Mouse (Mus musculus) frontal cortex, adult 2 months (tissue): ENCODE measurements at regions not wholly inside any gene's neighbourhood (a gene's known extent, or its start where the extent isn't known, plus 50 kb on each side); places are given as distances from the start of the nearest gene placed in this dataset.
A peak's percentile ranks its signal among the peaks of the same experiment; 100 is the strongest.

Experiments
- DNase-seq, 2 experiments: peaks; one replicate each; pipeline ENCODE4 v3.0.0; 2022; ENCODE audit warnings: low spot score in 1 of 2; ENCODE audit errors: extremely low spot score in 1 of 2

DNA sequence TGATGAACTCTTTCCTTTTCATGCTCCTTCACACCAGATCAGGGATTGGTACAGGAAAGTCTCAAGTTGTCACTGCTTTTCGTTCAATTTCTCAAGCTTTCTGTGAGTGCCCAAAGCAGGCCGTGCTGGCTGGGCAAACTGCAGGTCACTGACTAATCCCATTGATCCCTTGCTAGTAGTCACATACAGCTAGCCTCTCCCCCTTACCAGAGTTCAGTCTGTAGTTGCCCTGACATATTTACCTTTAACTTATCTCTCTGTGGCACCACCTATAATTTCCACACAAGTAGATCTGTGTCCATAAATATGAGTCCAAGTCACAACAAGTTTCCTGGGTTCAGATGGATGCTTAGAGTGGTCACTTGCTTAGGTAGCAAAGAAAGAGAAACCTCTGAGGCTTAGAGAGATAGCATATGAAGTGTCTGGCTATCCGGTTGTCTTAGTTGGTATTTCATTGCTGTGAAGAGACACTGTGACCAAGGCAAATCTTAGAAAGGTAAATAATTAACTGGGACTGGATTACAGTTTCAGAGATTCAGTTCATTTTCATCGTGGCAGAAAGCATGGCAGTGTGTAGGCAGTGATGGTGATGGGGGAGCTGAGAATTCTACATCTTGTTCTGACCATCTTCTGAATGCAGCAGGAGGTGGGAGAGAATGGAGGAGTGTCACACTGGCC lies 362.8 kb upstream of the Pcsk5 start:
- no peak for DNase-seq

DNA sequence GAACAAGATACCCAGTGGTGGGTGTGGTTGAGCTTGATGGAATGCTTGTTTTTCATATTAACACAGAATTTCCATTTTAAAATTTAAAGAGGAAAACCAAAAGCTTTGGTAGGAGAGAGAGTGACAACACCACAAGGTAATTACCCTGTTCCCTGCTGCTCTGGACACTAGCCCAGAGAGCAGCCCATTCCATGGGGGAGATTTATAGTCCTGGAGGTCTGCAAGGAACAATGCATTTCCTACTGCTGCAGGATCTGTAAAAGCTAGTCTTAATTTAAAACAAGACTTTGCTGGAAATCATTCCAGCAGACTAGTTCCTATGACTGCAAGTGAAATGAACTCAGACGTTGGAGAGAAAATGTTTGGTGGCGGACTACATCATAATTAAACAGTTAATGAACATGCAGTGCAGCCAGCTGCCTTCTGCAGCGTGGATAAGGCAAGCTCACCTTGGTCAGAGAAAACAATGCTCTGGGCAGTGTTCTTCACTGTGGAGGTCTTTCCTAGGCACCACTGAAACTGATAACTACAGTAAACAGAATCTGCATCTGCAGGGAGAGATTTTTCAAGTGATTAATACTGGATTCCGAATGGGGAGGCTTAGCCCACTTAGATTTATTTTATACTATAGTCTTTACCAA lies 351.8 kb upstream of the Pcsk5 start:
- no peak for DNase-seq

DNA sequence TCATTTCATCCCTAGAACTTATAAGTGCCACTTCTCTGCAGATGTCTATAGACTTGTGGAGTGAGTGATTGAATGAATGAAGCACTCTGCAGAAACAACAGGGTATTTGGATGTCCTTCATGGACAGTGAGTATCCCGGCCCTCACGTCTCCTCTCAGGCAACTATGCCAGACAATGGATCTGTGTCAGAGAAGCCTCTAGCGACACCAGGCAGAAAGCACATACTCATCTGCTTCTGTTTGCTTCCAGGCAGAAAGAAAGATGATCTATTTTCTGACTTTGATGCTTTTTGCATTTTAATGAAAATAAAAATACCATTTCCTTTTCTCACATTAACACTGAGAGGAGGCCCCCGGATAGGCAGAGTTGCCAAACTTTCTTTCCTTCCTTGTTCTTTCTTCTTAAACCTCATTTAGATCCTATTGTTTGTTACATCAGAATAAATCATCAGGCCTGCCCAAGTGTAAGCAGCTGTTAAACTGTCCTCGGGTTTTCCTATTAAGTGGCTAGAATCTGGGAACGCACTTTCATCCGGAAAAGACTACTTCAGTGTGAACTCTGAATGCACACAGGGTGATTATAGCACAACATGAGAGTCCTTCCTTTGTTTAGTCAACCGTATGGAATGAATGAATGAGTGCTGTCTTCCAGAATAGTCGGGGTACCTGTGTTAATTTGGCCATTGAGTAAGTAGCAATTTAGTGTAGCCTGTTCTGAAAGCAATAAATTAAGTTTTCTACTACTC lies 350.9 kb upstream of the Pcsk5 start:
- peak; percentile 2 to 27 for DNase-seq

DNA sequence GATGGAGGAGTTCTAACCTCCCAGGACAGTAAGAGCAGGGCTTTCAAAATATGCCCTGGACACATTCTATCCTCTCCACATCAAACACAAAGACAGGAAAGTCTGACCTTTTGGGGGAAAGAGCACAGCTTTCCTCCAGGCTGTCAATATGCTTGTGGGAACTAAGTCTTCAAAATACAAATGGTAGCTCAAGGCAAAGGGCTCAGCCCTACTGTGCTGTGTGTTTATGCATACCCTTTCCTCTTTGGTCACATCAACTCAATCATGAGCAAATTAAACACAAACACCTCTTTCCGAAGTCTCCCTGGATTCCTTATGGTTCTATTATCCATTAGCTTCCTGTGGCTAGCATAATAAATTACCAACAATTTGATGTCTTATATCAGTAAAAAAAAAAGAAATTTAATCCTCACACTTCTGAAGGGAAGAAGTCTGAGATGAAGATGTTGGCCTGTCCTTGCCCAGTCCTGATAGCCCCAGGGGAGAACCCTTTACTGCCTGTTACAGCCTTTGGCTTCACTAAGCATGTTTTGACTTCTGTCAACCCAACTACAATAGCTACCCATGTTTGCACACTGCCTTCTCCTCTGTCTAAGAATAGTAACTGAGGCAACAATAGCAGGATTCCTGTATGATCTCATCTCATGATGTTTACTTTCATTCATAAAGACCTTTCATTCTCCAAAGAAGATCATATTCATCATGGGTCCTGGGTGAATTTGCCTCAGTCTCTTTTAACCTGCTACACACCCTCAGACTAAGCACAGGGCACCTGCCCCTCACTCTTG lies 348.5 kb upstream of the Pcsk5 start:
- DNase-seq = no peak

DNA sequence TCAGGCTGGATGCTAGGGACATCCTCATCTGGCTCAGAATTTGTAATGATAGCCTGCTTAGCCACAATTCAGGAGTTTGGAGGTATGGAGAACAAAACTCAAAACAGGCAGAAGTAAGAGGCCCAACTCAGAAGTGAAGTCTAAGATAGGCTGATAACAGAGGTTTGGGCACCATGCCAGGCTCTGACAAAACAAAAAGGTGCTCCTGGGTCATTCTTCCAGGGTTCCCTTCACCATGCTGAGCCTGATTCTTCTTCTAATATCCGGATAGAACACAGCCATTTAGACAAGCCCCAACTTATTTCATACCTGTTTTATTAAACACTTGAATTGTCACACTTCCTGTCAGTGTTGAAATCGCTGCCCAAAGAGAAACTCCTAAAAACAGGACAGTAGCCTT lies 347.8 kb upstream of the Pcsk5 start:
- no peak for DNase-seq

DNA sequence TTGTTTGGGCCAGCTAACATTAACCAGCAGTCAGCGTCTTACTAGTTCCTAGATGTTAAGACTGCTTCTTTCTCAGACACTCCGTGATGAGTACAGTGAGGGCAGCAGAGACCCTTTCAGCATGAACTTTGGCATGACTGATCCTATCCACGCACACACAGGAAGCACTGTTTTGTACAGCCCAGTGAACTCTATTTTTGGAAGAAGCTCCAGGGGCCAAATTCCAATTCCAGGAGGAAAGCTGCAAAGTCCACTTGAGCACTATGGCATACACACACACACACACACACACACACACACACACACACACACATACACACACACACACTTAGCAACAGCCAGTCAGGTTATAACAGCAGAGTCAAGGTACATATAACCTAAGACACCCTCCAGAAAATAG lies 338.8 kb upstream of the Pcsk5 start:
- no peak for DNase-seq

DNA sequence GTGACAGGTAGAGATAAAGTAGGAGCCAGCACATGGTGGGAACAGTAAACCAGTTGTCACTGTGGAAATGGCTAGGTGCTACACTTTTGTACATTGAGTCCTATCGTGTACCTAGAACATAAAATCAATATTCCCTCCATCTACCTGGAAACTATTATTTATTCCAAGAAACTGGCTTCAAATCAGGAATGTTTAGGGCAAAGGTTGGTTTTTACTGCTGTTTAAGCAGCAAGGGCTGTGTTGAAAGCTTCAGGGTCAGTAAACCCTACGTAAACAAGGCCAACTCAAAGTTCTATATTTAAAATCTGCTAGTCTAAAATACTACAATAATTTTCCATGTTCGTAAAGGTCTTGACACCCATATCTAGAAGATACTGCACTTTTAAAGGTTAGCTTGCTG lies 309.1 kb upstream of the Pcsk5 start:
- DNase-seq = no peak

DNA sequence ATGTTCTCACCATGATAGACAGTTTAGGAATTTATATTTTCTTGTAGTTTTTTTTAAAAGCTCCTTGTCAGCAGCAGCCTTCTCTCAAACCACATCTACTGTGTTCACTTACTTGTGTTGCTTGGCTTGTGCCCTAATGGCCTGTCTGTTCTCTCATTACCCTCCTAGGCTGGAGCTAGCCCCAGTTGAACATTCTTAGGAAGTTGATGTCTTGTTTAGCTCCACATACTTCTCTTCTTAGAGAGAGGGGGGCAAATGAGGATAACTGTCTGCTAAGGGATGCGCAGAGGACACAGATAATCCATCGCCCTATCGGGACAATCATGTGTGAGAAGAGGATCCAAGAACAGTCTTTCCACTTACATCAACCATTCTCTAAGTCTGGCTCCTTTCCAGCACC lies 293.5 kb upstream of the Pcsk5 start:
- DNase-seq = no peak

DNA sequence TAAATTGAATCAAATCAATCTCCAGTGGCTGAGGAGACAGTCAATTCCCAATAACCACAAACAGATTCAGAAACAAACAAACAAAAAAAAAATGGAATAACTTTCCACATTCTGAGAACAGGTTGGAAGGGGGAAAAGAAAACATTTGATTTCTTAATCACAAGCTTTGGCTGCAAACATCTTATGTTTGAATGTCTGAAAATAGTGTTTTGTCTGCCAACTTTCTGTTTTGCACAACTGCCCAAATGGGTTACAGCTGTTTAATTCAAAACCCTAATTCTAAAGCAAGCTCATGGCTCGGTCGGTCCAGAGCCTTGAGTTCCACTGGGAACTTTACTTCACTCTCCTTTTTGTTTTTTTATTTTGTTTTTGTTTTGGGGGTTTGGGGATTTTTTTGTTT lies 291.4 kb upstream of the Pcsk5 start:
- no peak for DNase-seq

DNA sequence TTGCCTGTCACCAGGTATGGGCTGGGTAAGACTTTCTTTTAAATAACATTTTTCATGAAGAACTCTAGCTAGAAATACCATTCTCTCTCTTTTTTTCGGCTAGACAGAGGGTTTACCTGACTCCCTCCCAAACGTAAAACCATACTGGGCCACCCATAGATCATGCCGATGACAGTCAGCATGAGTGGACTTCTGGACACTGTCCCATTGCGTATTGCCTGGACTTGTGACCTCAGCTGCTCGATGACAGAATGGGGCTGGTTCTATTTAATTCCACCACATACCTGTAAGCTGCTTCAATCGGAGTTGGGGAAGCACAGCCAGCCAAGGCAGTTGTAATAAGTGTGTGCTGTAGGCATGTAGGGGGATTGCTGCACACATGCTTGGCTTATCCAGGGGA lies 268.8 kb upstream of the Pcsk5 start:
- no peak for DNase-seq

DNA sequence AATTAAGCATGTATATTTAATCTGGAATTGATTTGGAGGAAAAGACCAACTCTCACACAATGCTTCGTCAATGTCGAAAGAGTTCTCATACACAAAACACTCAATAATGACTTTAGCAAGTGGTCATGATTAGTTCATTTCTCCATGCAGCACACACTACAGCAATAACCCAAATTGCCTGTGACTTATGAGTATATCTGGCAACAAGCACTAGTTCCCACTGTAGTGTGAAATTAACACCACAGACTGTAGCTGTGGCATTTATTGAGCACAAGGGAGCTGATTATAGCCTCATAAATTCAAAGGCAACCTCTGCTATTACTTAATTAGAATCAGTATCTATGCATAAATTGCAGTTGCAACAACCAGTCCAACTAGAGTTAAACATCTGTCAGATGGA lies 267.2 kb upstream of the Pcsk5 start:
- no peak for DNase-seq

DNA sequence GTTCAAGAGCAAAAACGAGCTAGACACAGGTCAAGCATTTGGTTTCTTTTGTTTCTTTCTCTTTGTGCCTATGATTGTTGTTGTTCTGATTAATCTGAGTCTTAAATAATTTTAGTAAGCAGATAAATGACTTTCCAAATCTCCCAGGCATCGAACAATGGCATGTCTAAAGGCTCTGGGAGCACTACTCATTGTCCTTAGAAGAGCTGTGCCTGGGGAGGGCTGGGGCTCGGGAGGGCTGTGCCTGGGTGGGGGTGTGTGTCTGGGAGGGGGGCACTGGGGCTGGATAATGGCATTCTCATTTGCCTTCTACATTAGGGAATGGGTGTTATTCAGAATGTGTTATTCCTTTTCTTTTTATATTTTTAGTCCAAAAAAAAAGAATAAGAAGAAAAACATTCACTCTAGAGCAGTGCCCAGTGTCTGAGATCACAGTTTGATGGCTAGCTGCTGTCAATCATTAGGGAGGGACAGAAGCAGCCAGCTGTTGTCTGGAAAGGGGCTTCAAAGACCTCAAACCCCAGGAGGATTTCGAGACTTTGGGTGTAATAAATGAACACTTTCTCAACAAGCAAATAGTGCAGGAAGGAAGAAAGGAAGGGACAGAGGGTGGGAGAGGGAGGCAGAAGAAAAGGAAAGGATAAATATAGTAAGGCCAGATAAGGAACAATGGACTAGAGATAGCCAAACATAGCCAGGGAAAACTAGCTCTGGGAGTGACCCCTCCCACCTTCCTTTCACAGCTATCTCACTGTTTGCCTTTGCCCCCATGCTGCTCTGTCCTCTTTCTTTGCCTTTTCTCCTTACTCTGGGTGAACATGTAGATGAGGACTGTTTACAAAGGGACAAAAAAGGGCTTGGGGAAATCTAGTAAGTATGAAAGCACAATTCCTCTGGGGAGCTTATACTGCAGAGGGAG lies 264.2 kb upstream of the Pcsk5 start:
- DNase-seq = no peak

DNA sequence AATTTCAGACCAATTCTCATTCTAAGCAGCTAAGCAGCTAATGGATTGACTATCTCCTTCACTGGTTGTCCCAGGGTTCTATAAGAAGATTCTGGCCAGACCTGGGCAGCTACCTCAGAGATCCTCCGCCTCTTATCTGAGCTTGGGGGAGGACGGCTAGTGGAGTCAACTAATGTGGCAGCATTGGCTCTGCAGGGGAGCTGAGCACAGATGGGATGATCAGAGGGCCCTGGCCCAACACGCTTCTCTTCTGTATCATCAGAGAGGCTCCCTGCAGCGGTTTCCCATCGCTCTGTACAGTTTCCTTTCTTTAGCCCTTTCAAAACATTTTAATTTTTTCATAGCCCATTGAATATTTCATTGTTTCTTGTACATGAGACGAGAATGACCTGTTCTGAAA lies 245.9 kb upstream of the Pcsk5 start:
- no peak for DNase-seq

DNA sequence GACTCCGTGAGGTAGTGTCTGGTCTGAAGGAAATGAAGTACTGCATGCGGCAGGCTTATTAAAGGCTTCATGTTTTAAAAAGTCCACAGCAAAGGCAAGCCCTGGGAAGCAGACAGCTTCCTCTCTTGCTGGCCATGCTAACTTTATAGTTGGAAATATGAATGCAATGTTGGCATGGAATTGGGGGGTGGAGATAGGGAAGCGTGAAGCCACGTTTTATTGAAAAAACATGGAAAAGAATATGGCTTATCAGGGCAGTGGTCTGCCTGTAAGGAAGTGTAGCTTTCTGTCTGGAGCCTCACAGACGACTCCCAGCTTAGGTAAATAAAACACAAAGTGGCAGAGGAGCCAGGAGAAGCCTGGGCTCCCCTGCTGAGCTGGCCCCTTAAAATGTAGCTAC lies 231.5 kb upstream of the Pcsk5 start:
- DNase-seq = no peak

DNA sequence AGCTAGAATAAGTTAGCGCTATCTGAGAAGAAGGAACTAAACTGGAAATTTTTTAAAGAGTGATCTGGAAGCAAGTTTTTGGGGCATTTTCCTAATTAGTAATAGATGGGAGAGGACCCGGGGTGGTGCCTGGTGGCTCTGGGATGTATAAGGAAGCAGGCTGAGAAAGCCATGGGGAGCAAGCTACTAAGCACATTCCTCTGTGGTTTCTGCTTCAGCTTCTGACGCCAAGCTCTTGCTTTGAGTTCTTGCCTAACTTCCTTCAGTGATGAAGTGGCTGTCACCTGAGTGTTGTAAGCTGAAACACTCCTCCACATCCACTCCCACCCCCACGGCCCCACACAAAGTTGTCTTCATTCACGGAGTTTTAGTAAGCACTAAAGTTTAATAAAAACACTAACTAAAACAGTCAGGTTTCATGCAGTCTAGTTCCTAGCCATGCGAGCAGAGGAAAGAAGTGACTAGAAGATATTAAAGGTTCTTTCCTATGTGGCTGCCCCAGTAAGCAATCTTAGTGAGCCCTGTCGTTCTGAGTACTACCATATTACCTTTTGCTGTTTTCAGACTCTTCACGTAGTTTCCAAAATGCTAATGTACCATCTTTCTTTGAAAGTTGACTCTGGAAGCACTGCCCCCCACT lies 230.5 kb upstream of the Pcsk5 start:
- DNase-seq = no peak

DNA sequence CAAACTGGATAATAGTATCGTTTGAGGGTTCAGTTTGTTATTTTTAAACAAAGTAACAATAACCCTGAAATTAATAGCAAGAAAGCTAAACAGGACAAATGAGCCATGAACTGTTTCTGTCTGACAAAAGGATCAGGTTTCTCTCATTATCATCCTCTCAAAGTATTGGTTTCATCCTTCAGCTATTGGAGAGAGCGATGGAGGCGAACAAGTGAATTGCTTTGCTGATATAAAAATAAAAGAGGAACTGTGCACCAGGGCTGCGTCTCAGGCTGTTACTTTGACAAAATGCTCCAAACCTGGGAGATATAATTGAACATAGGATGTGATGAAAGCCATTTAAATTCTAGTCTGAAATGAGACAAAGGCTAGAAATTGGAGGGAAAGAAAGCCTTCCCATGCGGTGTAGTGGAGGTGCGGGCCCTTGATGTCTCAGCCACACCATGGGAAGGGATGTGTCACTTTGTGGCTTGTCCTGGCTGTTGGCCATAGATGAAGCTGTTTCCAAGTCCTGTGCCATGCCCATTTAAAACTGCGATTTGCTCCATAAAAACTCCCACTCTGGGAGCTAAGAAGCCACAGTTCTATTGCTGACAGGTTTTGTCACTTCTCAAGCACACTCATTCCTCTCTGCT lies 219.9 kb upstream of the Pcsk5 start:
- DNase-seq = no peak

DNA sequence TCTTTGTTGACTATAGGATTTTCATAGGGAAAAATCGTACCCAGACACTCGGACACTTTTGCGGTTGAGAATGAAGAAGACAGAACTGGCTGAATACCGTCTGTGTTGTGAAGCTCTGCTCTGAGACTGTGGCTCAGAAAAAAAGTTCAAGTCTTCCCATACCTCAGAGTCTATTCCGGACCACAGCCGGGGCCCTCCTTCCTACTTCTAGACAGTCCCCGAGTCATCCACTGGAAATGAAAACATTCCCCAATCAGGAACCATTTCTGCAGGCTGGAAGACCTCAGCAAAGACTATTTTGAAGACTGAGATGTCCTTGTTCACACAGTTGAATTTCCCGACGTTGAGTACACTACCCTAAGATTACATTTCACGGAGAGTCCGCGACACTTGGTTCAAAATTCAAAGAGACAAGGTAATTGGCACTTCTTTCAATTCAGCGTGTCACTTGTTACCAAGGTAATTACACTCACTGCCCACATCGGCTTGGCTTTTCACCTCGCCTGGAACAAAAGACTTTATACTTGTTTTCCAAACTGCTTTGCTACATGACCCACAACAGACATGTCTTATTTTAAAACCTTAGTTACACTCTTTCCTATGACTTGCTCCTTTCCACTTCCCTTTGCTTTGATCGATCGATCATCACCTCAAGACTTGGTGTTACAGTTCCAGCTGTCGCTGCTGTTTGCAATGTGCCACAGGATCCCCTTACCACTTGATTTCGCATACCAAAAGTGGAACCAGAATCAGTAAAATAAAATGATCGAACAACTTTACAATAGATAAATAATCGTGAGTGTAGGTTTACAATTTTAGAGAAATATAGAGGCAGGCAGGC lies 219.2 kb upstream of the Pcsk5 start:
- no peak for DNase-seq

DNA sequence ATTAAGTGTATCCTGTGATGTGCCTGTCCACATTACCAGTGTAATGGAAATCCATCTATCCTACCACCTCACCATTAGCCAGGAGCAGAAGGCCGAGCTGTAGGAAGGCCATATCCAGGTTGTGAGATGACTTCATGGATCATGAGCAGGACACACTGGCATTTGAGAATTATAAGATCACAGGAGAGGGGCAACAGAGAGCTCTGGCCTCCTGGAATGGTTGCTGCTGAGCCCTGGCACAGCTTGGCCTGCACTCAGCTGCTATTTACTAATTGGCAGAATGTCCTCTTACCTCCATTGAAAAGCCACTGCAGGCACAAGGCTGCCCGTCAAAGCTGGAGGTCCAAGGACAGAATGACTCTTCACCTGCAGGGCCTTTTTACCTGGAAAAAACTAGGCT lies 212.9 kb upstream of the Pcsk5 start:
- no peak for DNase-seq
